Mouse (Mus musculus): ENCODE measurements at regions not wholly inside any gene's neighbourhood (a gene's known extent, or its start where the extent isn't known, plus 50 kb on each side); places are given as distances from the start of the nearest gene placed in this dataset.

DNA sequence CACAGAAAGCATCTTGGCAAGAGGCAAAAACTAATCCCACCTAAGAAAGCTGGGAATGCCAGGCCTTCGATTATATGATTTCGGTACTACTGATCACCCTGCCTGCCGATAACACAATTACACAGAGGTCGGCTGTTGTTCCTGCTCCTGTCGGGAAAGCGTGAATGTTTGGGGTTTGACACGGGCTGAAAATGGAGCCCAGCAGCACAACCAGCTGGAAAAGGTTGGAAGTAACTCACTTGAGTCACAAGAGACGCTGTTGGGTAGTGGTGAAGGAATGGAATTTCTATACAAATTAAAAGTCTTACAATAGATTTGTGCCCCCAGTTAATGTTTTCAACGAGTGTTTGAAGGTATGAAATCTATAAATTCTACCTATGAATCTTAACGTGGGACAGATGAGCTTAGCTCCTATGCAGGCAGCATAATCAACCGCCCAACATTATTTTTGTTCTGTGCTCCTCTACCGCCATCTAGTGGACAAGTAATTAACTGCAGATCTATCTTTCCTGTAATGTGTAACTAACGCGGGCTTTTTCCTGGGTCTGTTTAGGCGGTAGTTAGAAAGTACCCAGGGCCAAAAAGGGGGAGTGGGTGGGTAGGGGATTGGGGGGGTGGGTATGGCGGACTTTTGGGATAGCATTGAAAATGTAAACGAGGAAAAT lies 178.9 kb upstream of the Zpld1 start:
- ATAC-seq (replicated peaks; ENCODE audit: low FRiP score, low TSS enrichment, poor library complexity, severe bottlenecking): peak; percentile 77

DNA sequence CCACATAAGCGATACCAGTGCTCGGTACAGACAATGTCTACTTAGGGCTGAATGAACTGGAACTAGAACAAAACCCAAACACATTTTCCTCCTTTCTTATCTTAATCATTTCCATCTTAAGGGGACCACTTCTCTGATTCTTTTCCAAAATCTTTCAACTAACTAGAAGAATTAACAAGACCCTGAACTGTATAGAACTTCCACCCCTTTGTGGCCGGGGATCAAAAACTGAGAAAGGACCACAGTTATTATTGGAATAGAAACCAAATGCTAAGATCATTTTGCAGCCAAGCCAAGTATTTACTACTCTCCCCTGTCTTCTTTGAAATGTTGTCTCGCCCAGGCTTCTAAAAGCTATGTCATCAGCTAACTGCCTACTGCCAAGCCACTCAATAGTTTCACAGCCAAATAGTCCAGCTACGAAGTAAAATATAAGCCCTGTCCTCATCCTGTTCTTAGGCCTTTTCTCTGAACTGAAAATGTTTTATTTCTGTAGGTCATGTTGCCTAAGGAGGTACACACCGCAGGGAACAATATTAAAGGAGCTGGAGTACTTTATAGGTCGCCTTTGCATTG lies 177.3 kb upstream of the Zpld1 start:
- no peak for ATAC-seq (replicated peaks; ENCODE audit: low FRiP score, low TSS enrichment, poor library complexity, severe bottlenecking)

GRCm38 (mm10) chr16:55471396-55471795 lies 173.6 kb upstream of the Zpld1 start:
- no peak for ATAC-seq (replicated peaks; ENCODE audit: low FRiP score, low TSS enrichment, poor library complexity, severe bottlenecking)

GRCm38 (mm10) chr16:55470721-55471120 lies 172.9 kb upstream of the Zpld1 start:
- no peak for ATAC-seq (replicated peaks; ENCODE audit: low FRiP score, low TSS enrichment, poor library complexity, severe bottlenecking)

- no peak for ATAC-seq (replicated peaks; ENCODE audit: low FRiP score, low TSS enrichment, poor library complexity, severe bottlenecking)
These were observed 171.9 kb upstream of the Zpld1 start for GRCm38 (mm10) chr16:55469703-55470102.

GRCm38 (mm10) chr16:55468833-55469458 lies 171.2 kb upstream of the Zpld1 start:
- peak; percentile 75 for ATAC-seq (replicated peaks; ENCODE audit: low FRiP score, low TSS enrichment, poor library complexity, severe bottlenecking)

- no peak for ATAC-seq (replicated peaks; ENCODE audit: low FRiP score, low TSS enrichment, poor library complexity, severe bottlenecking)
These were observed 162.7 kb upstream of the Zpld1 start for GRCm38 (mm10) chr16:55460519-55460918.

- ATAC-seq (replicated peaks; ENCODE audit: low FRiP score, low TSS enrichment, poor library complexity, severe bottlenecking): no peak
These were observed 149.8 kb upstream of the Zpld1 start for GRCm38 (mm10) chr16:55447581-55447980.

- no peak for ATAC-seq (replicated peaks; ENCODE audit: low FRiP score, low TSS enrichment, poor library complexity, severe bottlenecking)
These were observed 145.2 kb upstream of the Zpld1 start for GRCm38 (mm10) chr16:55442821-55443581.

DNA sequence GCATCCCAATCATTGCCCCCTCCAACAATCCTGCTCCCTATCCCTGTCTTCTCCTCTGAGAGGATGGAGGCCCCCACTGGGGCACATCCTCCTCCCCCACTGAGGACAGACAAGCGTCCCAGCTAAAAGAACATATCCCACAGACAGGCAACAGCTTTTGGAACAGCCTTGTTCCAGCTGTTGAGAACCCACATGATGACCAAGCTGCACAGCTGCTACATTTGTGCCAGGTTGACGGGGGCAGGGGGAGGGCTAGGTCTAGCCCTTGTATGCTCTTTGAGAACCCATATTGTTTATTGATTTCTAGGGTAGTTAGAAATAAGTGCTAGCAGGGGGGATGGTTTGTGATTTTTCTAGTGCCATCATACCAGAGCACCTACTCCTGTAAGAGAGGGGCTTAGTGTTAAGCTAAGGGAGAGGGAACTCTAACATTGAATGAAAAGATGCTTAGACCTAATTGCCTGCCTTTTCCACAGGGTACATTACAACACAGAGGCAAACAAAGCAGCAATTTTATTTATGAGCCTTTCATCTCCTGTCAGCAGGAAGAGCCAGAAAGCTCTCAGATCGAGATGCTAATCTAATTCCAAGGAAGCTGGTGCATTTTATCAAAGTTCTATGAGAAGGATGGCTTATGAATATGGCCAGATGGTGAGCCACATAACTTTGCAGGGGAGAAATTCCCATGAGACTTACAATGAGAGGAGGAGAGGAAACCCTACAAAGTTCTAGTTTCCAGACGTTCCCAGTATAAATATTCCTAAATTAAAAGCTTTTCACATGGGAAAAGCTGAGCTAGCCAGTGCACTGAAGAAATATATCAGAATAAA lies 137.6 kb upstream of the Zpld1 start:
- ATAC-seq (replicated peaks; ENCODE audit: low FRiP score, low TSS enrichment, poor library complexity, severe bottlenecking): no peak

DNA sequence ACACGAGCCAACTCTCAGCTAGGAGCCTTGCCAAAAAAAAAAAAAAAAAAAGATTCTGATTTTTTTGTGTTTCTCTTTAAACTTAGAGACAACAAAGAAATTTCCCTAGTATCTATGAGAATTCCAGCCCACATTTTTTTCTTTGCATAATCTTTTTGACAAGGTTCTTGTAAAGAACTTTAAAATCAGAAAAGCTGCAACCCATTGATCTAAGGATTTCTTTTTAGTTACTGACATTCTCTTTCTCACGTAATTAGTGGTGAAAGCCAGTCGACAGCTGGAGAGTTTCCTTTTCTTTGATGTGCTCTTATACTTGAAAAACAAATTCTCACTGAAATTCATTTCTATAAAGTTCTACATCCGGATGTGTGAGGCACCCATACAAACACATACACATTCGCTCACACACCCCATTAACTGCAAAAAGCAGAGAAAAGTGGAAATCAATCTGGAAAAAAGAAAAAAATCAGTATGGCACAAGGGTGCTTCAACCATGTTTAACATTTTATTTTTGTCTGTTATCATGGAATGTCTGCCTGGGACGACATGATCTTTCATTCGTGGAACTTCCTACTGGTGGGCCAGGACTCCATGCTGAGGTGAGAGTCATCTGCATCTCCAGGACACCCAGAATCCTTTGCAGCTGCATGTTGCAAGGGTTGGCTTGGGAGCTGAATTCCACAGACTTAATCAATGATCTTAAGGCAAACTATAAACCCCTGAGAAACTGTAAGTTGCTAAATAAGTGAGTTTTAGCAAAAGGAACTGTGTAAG lies 124.0 kb upstream of the Zpld1 start:
- ATAC-seq (replicated peaks; ENCODE audit: low FRiP score, low TSS enrichment, poor library complexity, severe bottlenecking): no peak

DNA sequence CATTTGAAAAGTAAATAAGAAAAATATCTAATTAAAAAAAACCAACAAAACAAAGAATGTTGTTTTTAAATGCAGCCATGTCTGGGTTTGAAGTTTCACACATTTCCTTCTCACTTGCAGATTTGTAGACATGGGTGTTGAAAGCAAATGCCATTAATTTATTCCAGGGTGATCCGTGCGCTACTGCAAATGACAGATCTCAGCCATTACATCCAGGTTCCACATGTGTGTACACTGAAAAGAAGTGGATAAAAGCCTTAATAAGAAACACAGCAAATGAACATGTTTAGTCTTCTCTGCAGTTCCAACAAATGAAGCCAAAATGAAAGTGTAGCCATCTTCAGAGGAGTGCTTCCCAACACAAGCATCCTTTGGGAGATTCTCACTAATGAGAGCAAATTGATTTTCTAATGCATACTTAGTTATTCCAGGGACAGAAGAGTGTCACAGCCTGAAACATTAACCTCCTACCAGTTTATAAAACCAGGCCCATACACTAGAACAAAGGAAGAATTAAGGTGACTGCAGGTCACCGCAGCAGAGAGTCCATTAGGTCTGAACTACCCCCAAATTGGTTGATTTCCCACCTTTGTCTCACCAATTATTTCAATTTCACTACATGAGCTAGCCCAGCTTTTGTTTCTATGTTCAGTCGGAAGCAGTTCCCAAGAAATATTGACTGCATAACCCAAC lies 123.2 kb upstream of the Zpld1 start:
- no peak for ATAC-seq (replicated peaks; ENCODE audit: low FRiP score, low TSS enrichment, poor library complexity, severe bottlenecking)

DNA sequence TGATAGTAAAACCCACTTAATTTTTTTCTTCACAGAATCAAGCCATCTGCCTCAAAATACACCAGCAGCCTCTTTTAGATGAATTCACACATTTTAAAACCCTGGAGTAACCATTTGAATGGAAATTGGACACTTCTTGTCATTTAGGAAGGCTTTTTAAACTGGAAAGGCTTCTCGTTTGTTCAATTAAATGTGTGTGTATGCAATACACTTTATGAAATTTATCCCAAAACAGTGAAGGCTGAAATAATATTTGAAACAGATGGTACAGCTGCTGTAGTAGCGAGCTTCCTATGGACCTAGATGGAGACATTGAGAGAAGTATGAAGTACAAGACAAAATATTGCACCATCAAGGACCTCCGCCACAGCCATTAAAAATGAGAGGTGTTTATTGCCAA lies 121.1 kb upstream of the Zpld1 start:
- no peak for ATAC-seq (replicated peaks; ENCODE audit: low FRiP score, low TSS enrichment, poor library complexity, severe bottlenecking)

- ATAC-seq (replicated peaks; ENCODE audit: low FRiP score, low TSS enrichment, poor library complexity, severe bottlenecking): no peak
These were observed 103.0 kb upstream of the Zpld1 start for GRCm38 (mm10) chr16:55400818-55401217.

DNA sequence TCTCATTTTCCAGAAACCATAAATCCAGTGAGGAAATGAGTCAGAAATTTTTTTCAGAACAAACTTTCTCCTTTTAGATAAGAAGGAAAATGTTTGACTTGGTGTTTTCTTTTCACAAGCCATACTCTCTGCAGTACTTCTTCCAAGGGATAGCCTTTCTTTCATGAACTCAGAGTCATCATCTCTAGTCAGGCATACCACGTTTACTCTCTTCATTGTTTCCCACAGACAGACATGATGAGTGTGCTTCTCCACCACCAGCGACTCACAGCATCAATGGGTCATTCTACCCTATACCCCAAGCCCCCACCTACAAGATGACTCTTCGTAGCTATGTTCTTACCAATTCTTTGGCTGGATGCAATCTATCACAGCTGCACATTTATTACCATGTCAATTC lies 97.1 kb upstream of the Zpld1 start:
- ATAC-seq (replicated peaks; ENCODE audit: low FRiP score, low TSS enrichment, poor library complexity, severe bottlenecking): no peak

DNA sequence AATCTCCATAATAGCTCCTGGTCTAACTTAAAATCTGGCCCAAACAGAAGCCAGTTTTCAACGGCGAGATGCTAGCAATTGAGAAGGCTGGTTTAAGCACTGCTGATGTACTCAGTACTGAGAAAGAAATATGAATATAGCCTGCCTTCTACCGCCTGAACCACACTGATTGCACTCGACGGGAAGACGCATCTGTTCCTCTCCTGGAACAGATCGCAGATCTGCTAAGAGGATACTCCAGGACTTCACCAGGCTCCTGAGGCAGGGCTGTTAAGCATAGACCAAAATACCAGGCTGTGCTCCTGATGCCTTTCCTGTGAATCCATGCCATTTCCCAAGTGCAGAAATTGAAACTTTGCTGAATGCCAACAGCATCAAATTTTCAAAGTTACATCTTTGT lies 92.6 kb upstream of the Zpld1 start:
- no peak for ATAC-seq (replicated peaks; ENCODE audit: low FRiP score, low TSS enrichment, poor library complexity, severe bottlenecking)

- no peak for ATAC-seq (replicated peaks; ENCODE audit: low FRiP score, low TSS enrichment, poor library complexity, severe bottlenecking)
These were observed 82.2 kb upstream of the Zpld1 start for GRCm38 (mm10) chr16:55379996-55380395.

- no peak for ATAC-seq (replicated peaks; ENCODE audit: low FRiP score, low TSS enrichment, poor library complexity, severe bottlenecking)
These were observed 81.4 kb upstream of the Zpld1 start for GRCm38 (mm10) chr16:55379189-55379588.
